Mouse (Mus musculus): ENCODE data around the gene Gm27021.

DNA sequence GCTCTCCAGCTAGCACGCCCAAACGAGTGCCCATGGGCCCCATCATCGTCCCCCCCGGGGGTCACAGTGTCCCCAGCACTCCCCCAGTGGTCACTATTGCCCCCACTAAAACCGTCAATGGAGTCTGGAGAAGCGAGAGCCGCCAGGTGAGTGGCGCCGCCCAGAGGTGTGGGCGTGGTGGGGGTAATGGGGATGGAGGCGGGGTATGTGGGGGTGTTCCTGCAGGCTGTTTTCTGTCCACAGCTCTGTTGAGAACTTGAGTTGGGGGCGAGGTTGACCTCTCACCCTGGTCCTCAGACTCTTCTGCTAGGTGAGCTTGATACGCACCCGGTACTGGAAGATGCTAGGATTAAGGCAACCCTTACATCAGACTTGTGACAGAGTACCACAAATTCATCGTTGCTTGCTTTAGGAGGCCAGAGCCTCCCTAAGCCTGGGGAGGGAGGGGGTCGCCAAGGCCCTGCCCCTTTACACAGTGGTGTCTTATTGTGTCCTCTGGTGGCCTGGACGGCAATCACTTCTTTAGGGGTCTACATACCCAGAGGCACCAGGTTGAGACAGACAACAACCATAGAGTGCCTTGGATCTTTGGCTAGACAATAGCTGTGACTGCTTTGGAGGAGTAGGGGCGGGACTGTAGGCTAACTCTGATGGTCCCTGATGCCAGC is 105.1 kb downstream of the Gm27021 start:
- TF ChIP-seq CTCF (IDR thresholded peaks at IDR 0.05; ENCODE audit: low read depth) (no peak), EP300 (optimal IDR thresholded peaks at IDR 0.05) (no peak)

Measured in stomach, postnatal 0 days (tissue).